8 mouse cellular contexts compared by ENCODE assay signal in genomic region chr3:37906806-37907251, GRCm38 (mm10).
DNase-seq lines count a peak whose midpoint lies in the region; ATAC-seq lines count a peak whose summit lies in the region.

No protein-coding gene starts in this region.

- 18% methylated on average over 5 of the region's 5 CpGs for WGBS in heart, embryonic 16.5 days
- 7% methylated on average over 5 of the region's 5 CpGs for WGBS in stomach, embryonic 14.5 days
- WGBS in forebrain, embryonic 16.5 days: 56% methylated on average over 5 of the region's 5 CpGs

- peaks cover 4% of the 10 kb centered on the region for H3K9me3 ChIP-seq in heart, embryonic 16.5 days (replicated peaks; ENCODE audit: control insufficient read depth, low read length)
- no peaks in the 10 kb centered on the region for H3K9me3 ChIP-seq in stomach, embryonic 14.5 days (ENCODE audit: control insufficient read depth, low read depth, low read length)
- no peaks in the 10 kb centered on the region for H3K9me3 ChIP-seq in forebrain, embryonic 16.5 days (ENCODE audit: control insufficient read depth, low read length)

- no peak overlapping the region for H3K4me3 ChIP-seq in heart, embryonic 16.5 days (ENCODE audit: low read length)
- H3K4me3 ChIP-seq in stomach, embryonic 14.5 days (ENCODE audit: low read depth, low read length): no peak overlapping the region
- no peak overlapping the region for H3K4me3 ChIP-seq in forebrain, embryonic 16.5 days (replicated peaks; ENCODE audit: low read length)

- H3K36me3 ChIP-seq in heart, embryonic 16.5 days (ENCODE audit: control insufficient read depth, insufficient read depth): no peaks in the 10 kb centered on the region
- H3K36me3 ChIP-seq in stomach, embryonic 14.5 days (ENCODE audit: control insufficient read depth, insufficient read depth, low read length): no peaks in the 10 kb centered on the region
- H3K36me3 ChIP-seq in forebrain, embryonic 16.5 days (ENCODE audit: control insufficient read depth, insufficient read depth): no peaks in the 10 kb centered on the region

- H3K27me3 ChIP-seq in heart, embryonic 16.5 days (ENCODE audit: control insufficient read depth, insufficient read depth, low read length): no peaks in the 10 kb centered on the region
- no peaks in the 10 kb centered on the region for H3K27me3 ChIP-seq in stomach, embryonic 14.5 days (ENCODE audit: control insufficient read depth, insufficient read depth, low read length)
- H3K27me3 ChIP-seq in forebrain, embryonic 16.5 days (replicated peaks; ENCODE audit: control insufficient read depth, insufficient read depth, low read length): no peaks in the 10 kb centered on the region

- peak; percentile 33 for DNase-seq in urinary bladder, postnatal 14 days (ENCODE audit: low spot score)
- DNase-seq in urinary bladder, postnatal 10 days (ENCODE audit: low spot score): no peak
- DNase-seq in kidney, postnatal 36 days: peak; percentile 67 to 77
- DNase-seq in spleen, adult 12 weeks (ENCODE audit: low spot score): no peak
- no peak for DNase-seq in left cerebral cortex, adult 8-10 months (ENCODE audit: low spot score in 2 of 2)

- no peak overlapping the region for H3K4me2 ChIP-seq in heart, embryonic 16.5 days (ENCODE audit: low read depth, low read length)
- H3K4me2 ChIP-seq in stomach, embryonic 14.5 days (replicated peaks; ENCODE audit: low read depth, low read length): no peak overlapping the region
- no peak overlapping the region for H3K4me2 ChIP-seq in forebrain, embryonic 16.5 days (ENCODE audit: low read length)

- peaks cover 20% of the 10 kb centered on the region for H3K4me1 ChIP-seq in heart, embryonic 16.5 days (ENCODE audit: control insufficient read depth, insufficient read depth, low read length)
- peaks cover 14% of the 10 kb centered on the region for H3K4me1 ChIP-seq in stomach, embryonic 14.5 days (ENCODE audit: control insufficient read depth, insufficient read depth, low read length)
- no peaks in the 10 kb centered on the region for H3K4me1 ChIP-seq in forebrain, embryonic 16.5 days (replicated peaks; ENCODE audit: control insufficient read depth, insufficient read depth, low read length)

- peak overlapping the region; percentile 71 for H3K27ac ChIP-seq in heart, embryonic 16.5 days (ENCODE audit: low read length)
- peak overlapping the region; percentile 52; the same call in 1 of the 2 replicates for H3K27ac ChIP-seq in stomach, embryonic 14.5 days (ENCODE audit: low read length)
- no peak overlapping the region for H3K27ac ChIP-seq in forebrain, embryonic 16.5 days (ENCODE audit: low read length)

- no peak overlapping the region for H3K9ac ChIP-seq in heart, embryonic 16.5 days (ENCODE audit: low read length)
- no peak overlapping the region for H3K9ac ChIP-seq in stomach, embryonic 14.5 days (replicated peaks; ENCODE audit: low read depth, low read length)
- no peak overlapping the region for H3K9ac ChIP-seq in forebrain, embryonic 16.5 days (replicated peaks; ENCODE audit: low read depth, low read length)

- ATAC-seq in heart, embryonic 16.5 days (replicated peaks; ENCODE audit: extremely low read depth, insufficient read depth, low FRiP score): 0 out of 2 replicates have a peak, but pooled peaks have one; percentile 23
- peak; percentile 73; the same call in 1 of the 2 replicates for ATAC-seq in stomach, embryonic 14.5 days (ENCODE audit: insufficient number of reproducible peaks, insufficient read depth, low FRiP score, low read depth)
- no peak for ATAC-seq in forebrain, embryonic 16.5 days

Comparison
In these comparisons a context has a peak if more than half of its experiments do, and no peak if none do; other contexts are left out.
1. DNase-seq: peak in urinary bladder, postnatal 14 days (single experiment) and kidney, postnatal 36 days (2 of 2); none in urinary bladder, postnatal 10 days (single experiment), spleen, adult 12 weeks (single experiment) and left cerebral cortex, adult 8-10 months (0 of 2).